Mouse (Mus musculus) liver, postnatal 0 days (tissue): ENCODE measurements at regions not wholly inside any gene's neighbourhood (a gene's known extent, or its start where the extent isn't known, plus 50 kb on each side); places are given as distances from the start of the nearest gene placed in this dataset.

Source experiments
- CTCF ChIP-seq: sonication (generic); IDR thresholded peaks from 2 replicates; pipeline ENCODE4 v1.5.1; 2016; ENCODE audit warnings: antibody characterized with exemption, low read depth
- EP300 ChIP-seq: IDR thresholded peaks from 2 replicates; pipeline ENCODE4 v1.6.1; 2016; ENCODE audit warnings: antibody characterized with exemption, low read depth, mild to moderate bottlenecking

DNA sequence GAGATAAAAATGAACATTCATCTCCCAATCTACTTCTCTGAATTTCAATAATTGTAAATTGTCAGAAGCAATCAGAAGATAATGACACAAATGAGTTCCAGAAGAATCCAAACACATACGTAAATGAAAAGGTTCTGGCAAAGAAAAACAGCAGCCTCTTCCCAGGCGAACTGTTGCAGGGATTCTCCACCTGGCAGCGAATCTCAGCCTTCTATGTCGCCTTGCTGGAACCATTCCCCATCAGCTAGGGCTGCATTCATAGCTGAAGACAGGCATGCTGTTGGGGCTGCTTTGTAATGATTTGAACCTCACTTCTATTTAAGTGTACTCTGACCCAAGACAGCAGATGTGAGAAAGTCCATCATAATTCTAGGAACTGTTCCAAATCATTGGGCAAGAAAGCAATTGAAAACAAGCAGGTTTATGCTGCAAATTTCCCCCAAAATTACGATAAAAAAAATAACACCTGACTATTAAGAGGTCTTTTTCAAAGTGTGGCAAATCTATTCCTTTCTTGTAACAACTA is 387.6 kb downstream of the Adgrl2 start:
- no peak for TF ChIP-seq CTCF
- TF ChIP-seq EP300 = no peak
